Mouse (Mus musculus) limb, embryonic 10.5 days (tissue): ENCODE measurements around the gene Ide. TPM values are rescaled to one million over a fixed set of nuclear protein-coding genes. Genes with fewer than 3 reads are reported as not detected.
A peak's percentile ranks its signal among the peaks of the same experiment; 100 is the strongest.

Experiments
- DNase-seq: peaks from one replicate; pipeline ENCODE4 v3.0.0-alpha.2; 2017; ENCODE audit warnings: low spot score
- H3K27ac ChIP-seq: fragments of 300-500 bp; sonication (generic); 2 replicates; pipeline ENCODE4 v1.5.1; 2016; ENCODE audit warnings: mild to moderate bottlenecking
- H3K27me3 ChIP-seq: fragments of 300-500 bp; sonication (generic); 2 replicates; pipeline ENCODE4 v1.6.1; 2016; ENCODE audit warnings: low read depth, mild to moderate bottlenecking; ENCODE audit not compliant: poor library complexity, severe bottlenecking
- H3K36me3 ChIP-seq: fragments of 300-500 bp; sonication (generic); 2 replicates; pipeline ENCODE4 v1.6.1; 2016; ENCODE audit warnings: mild to moderate bottlenecking, moderate library complexity
- H3K4me1 ChIP-seq: fragments of 300-500 bp; sonication (generic); 2 replicates; pipeline ENCODE4 v1.6.1; 2016
- H3K4me3 ChIP-seq: fragments of 300-500 bp; sonication (generic); 2 replicates; pipeline ENCODE4 v1.5.1; 2016; ENCODE audit warnings: mild to moderate bottlenecking, moderate library complexity
- H3K9me3 ChIP-seq: fragments of 300-500 bp; sonication (generic); replicated peaks from 2 replicates; pipeline ENCODE4 v1.6.1; 2016; ENCODE audit warnings: mild to moderate bottlenecking
- WGBS: fragments of 180-500 bp; shearing (Covaris S2); methylation state at CpG from one replicate; pipeline ENCODE4 v1.1.7; 2016; 5-methylcytosine and 5-hydroxymethylcytosine counted together
- polyA plus RNA-seq: library from polyadenylated mRNA; unstranded; fragments of >200 nt; fragmentation: Nextera tagmentation; extraction: Ambion mirVana; gene quantifications from 2 replicates; pipeline ENCODE4 v1.2.1, GENCODE M21; 2016

The Ide gene
- polyA plus RNA-seq, 1 experiment from 2014 or later: 45.2 TPM

- Histone ChIP-seq H3K27ac (no peak overlapping the region), H3K4me1 (no peaks in the 10 kb centered on the region), H3K27me3 (no peaks in the 10 kb centered on the region), H3K9me3 (no peaks in the 10 kb centered on the region), H3K4me3 (no peak overlapping the region), H3K36me3 (peaks cover 39% of the 10 kb centered on the region)
- WGBS: 92% methylated on average over 9 of the region's 9 CpGs
- no peak for DNase-seq
Measured at GRCm38 (mm10) chr19:37284775-37285174, 52.9 kb downstream of the Ide start.

DNA sequence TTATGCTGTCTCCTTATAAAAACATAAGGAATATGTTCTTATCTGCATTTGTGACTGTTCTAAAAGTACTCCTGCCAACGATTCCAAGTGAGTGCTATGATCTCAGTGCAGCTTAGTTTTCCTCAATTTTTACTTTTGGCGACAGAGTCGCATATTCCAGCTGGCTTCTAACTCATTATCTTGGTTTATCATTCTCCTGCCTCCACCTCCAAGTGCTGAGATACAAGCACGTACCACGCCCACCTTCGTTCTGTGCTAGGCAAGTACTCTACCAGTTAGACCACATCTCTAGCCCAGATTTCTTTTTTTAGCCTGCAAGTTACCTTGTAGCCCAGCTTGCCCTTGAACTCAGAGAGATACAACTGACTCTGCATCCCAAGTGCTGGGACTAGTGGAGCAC is 54.5 kb downstream of the Ide start:
- WGBS: 94% methylated on average over 6 of the region's 6 CpGs
- no peaks in the 10 kb centered on the region for H3K4me1 ChIP-seq
- no peak for DNase-seq
- no peak overlapping the region for H3K4me3 ChIP-seq
- H3K36me3 ChIP-seq: peaks cover 51% of the 10 kb centered on the region
- H3K9me3 ChIP-seq: no peaks in the 10 kb centered on the region
- no peaks in the 10 kb centered on the region for H3K27me3 ChIP-seq
- H3K27ac ChIP-seq: no peak overlapping the region

GRCm38 (mm10) chr19:37281710-37282109 is 55.9 kb downstream of the Ide start:
- DNase-seq: no peak
- WGBS: 97% methylated on average over 1 of the region's 1 CpGs
- peaks cover 54% of the 10 kb centered on the region for H3K36me3 ChIP-seq
- no peaks in the 10 kb centered on the region for H3K4me1 ChIP-seq
- no peaks in the 10 kb centered on the region for H3K27me3 ChIP-seq
- H3K27ac ChIP-seq: no peak overlapping the region
- H3K9me3 ChIP-seq: no peaks in the 10 kb centered on the region
- no peak overlapping the region for H3K4me3 ChIP-seq

- Histone ChIP-seq H3K4me1 (no peaks in the 10 kb centered on the region), H3K9me3 (no peaks in the 10 kb centered on the region), H3K36me3 (peaks cover 53% of the 10 kb centered on the region), H3K27ac (no peak overlapping the region), H3K27me3 (no peaks in the 10 kb centered on the region), H3K4me3 (no peak overlapping the region)
- 88% methylated on average over 1 of the region's 1 CpGs for WGBS
- DNase-seq: no peak
Measured at GRCm38 (mm10) chr19:37279194-37279593, 58.5 kb downstream of the Ide start.

- Histone ChIP-seq H3K36me3 (peaks cover 35% of the 10 kb centered on the region), H3K9me3 (no peaks in the 10 kb centered on the region), H3K27me3 (no peaks in the 10 kb centered on the region), H3K27ac (no peak overlapping the region), H3K4me3 (no peak overlapping the region), H3K4me1 (no peaks in the 10 kb centered on the region)
- 94% methylated on average over 9 of the region's 9 CpGs for WGBS
- DNase-seq: no peak
Measured at GRCm38 (mm10) chr19:37275555-37275954, 62.1 kb downstream of the Ide start.

DNA sequence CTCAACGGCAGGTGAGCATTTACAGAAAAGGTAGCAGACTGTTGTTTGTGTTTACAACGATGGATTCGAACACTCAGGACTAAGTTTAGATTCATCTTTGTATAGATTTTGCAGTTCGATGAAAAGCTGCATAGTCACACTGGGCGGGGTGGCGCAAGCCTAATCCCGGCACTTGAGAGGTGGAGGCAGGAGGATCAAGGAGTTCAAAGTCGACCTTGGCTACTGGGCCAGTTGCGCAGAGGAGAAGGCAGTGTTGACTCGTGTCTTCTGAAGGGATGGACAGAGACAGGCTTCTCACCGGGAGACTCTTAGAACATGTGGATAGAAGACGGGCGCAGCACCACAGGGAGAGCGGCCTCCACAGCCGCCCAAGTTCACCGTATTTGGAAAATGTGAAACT is 68.5 kb downstream of the Ide start:
- Histone ChIP-seq H3K27ac (no peak overlapping the region), H3K9me3 (no peaks in the 10 kb centered on the region), H3K36me3 (peaks cover 11% of the 10 kb centered on the region), H3K27me3 (no peaks in the 10 kb centered on the region), H3K4me3 (no peak overlapping the region), H3K4me1 (no peaks in the 10 kb centered on the region)
- WGBS: 93% methylated on average over 16 of the region's 16 CpGs
- no peak for DNase-seq

GRCm38 (mm10) chr19:37265333-37266103 is 72.1 kb downstream of the Ide start:
- no peaks in the 10 kb centered on the region for H3K9me3 ChIP-seq
- H3K36me3 ChIP-seq: peaks cover 9% of the 10 kb centered on the region
- H3K27me3 ChIP-seq: no peaks in the 10 kb centered on the region
- peak; percentile 81 for DNase-seq
- no peak overlapping the region for H3K27ac ChIP-seq
- H3K4me1 ChIP-seq: no peaks in the 10 kb centered on the region
- WGBS: 38% methylated on average over 10 of the region's 10 CpGs
- H3K4me3 ChIP-seq: no peak overlapping the region

DNA sequence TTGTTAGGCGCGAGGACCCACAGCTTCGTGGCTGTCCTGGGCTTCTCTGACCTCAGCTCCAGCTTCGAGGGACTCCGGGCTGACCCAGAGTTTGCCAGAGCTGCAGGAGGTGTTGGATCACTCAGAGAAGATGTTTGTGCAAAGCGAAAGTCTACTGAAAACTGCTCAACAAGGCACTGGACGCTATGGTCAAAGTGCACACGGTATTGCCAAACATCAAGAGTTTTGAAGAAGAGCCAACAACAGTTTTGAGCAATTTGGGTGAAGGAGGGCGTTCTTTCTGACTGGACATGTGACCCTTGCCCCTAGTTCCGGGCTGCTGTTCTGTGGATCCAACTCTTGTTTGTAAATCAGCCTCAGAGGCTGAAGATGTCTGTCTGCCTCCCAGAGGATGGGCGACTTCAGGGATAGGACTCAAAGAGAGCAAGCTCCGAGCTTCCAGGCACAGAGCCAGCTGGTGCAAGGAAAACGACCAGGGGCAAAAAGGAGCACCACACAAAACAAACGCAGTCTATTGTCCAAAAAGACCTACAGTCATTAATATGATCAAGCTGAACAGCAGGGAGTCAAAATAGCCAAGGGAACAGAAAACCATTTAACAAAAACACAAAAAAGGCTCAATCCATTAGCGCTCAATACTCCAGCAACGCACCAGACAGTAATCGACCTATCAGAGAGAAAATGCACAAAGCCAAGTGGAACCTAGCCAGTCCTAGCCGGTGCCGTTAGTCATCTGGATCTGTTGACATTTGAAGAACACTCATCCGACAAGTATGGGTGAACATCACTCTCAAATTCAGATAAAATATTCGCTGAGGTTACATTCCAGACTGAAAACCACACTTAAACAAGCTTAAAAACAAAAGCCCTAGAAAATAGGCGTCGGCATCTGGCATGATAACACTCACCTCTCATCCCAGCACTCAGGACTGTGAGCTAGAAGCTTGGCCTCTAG is 73.4 kb downstream of the Ide start:
- Histone ChIP-seq H3K9me3 (no peaks in the 10 kb centered on the region), H3K36me3 (peaks cover 6% of the 10 kb centered on the region), H3K27me3 (no peaks in the 10 kb centered on the region), H3K4me3 (no peak overlapping the region), H3K4me1 (no peaks in the 10 kb centered on the region), H3K27ac (no peak overlapping the region)
- DNase-seq: no peak
- 84% methylated on average over 23 of the region's 23 CpGs for WGBS

DNA sequence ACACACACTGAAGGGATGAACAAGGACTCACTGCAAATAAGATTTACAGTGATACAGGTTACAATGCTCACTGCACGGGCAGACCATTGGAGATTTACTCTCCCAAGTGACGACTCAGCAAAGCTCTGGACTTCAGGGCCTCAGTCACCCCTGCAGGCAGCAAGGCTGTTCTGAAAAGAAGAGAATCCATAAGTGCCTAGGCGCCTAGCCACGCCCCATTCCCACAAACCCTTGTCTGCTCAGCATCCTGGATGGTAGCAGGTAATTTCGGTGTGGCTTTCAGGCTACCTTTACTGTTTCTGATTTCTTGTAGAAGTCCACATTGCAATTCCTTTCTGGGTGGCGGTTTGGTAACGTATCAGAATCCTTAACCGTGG is 74.1 kb downstream of the Ide start:
- no peak overlapping the region for H3K4me3 ChIP-seq
- WGBS: 71% methylated on average over 8 of the region's 8 CpGs

DNA sequence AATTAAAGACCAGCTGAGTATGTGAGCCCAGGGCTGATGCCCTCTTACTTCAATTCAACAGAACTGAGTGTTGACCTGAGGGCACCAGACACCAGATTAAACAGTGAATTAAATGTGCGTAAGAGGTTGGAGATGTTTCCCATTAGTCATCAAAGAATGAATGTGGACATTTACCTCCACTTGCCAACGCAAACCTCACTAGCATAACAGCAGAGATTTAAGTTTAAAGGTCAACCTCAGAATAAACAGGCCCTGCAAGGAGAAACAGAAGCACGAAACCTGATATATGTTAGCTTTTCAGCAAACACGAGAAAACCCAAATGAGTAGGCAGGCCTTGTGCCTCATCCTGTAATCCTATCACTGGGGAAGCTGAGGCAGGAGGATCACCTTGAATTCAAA is 75.3 kb downstream of the Ide start:
- no peak for DNase-seq
- H3K4me1 ChIP-seq: no peaks in the 10 kb centered on the region
- no peaks in the 10 kb centered on the region for H3K27me3 ChIP-seq
- H3K27ac ChIP-seq: no peak overlapping the region
- no peaks in the 10 kb centered on the region for H3K9me3 ChIP-seq
- H3K4me3 ChIP-seq: no peak overlapping the region
- H3K36me3 ChIP-seq: no peaks in the 10 kb centered on the region
- 65% methylated on average over 4 of the region's 4 CpGs for WGBS

More for the DNA sequence above, 74.1 kb downstream of the Ide start:
- DNase-seq: no peak
- Histone ChIP-seq H3K27me3 (no peaks in the 10 kb centered on the region), H3K36me3 (peaks cover 2% of the 10 kb centered on the region; the same call in 1 of the 2 replicates), H3K9me3 (no peaks in the 10 kb centered on the region), H3K4me1 (no peaks in the 10 kb centered on the region), H3K27ac (no peak overlapping the region)

- Histone ChIP-seq H3K27ac (no peak overlapping the region), H3K36me3 (no peaks in the 10 kb centered on the region), H3K27me3 (no peaks in the 10 kb centered on the region), H3K9me3 (no peaks in the 10 kb centered on the region), H3K4me1 (no peaks in the 10 kb centered on the region), H3K4me3 (no peak overlapping the region)
- 93% methylated on average over 9 of the region's 9 CpGs for WGBS
- DNase-seq: no peak
Measured at GRCm38 (mm10) chr19:37255321-37255720, 82.3 kb downstream of the Ide start.

DNA sequence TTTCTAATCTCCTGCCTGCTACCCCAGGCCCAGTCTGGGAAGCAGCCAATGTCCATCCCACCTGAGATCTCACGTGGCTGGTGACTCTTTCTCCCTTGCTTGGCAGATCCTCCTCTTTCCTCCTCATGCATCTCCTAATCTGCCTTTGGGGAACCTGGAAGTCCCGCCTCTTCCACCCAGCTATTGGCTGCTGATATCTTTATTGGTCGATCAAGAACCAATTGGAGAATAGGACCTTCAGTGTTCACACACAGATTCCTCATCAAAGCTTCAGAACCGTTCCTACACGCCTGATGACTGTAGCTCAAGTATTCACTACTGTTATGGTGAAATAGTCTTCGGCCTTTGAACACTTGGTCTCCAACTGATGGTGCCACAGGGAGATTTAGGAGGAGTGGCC is 85.5 kb downstream of the Ide start:
- DNase-seq: no peak
- Histone ChIP-seq H3K36me3 (no peaks in the 10 kb centered on the region), H3K9me3 (no peaks in the 10 kb centered on the region), H3K4me1 (no peaks in the 10 kb centered on the region), H3K4me3 (no peak overlapping the region), H3K27ac (no peak overlapping the region), H3K27me3 (no peaks in the 10 kb centered on the region)
- 63% methylated on average over 6 of the region's 6 CpGs for WGBS

DNA sequence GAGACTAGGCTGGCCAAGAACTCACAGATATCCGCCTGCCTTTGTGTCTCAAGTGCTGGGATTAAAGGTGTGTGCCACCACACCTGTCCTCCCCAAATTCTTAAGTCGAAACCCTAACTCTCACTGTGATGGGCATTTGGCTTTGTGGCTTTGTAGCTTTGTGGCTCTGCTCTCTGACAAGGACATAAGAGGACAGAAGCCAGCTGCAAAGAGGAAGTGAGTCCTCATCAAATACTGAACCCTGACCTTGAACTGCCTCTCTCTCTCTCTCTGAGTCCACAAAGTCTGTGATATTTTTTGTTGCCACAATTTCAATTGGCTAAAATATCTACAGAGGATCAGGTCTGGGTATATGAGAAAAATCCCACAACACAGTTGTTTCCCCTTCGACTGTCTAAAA is 89.5 kb downstream of the Ide start:
- H3K36me3 ChIP-seq: no peaks in the 10 kb centered on the region
- no peak overlapping the region for H3K27ac ChIP-seq
- H3K27me3 ChIP-seq: no peaks in the 10 kb centered on the region
- no peak overlapping the region for H3K4me3 ChIP-seq
- no peaks in the 10 kb centered on the region for H3K9me3 ChIP-seq
- no peak for DNase-seq
- 82% methylated on average over 3 of the region's 3 CpGs for WGBS
- H3K4me1 ChIP-seq: no peaks in the 10 kb centered on the region
